Mouse (Mus musculus) heart, adult 2 months (tissue): ENCODE data around the gene Lysmd1.

ENCODE experiments used
- CTCF ChIP-seq: fragments of 200-600 bp; IDR thresholded peaks from 2 replicates; pipeline ENCODE4 v1.8.1; 2022; ENCODE audit warnings: antibody characterized with exemption, mild to moderate bottlenecking, moderate library complexity
- EP300 ChIP-seq: fragments of 200-500 bp; IDR thresholded peaks from 2 replicates; pipeline ENCODE4 v1.6.1; 2011; ENCODE audit warnings: low read depth, low read length, control low read depth; ENCODE audit not compliant: insufficient read depth
- POLR2A ChIP-seq: fragments of 200-500 bp; IDR thresholded peaks from 2 replicates; pipeline ENCODE4 v1.6.1; 2011; ENCODE audit warnings: mild to moderate bottlenecking, low read depth, low read length, control low read depth; ENCODE audit not compliant: insufficient read depth

DNA sequence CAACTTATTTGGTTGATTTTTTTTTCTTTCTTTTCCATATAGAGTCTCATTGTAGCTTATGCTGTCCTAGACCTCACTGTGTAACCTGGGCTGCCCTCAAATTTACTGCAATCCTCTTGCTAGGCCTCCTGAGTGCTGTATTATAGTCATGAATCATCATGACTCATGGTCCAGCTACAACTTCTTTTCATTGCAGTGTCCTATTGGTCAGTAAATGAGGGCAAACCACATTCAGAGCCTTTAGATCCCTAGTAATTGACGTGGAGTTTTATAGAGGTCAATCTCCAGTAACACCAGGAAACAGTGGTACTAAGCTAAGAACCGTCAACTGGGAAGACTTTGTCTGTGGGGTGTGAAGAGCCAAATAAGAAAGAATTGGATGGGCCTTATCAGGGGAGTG, 16.1 kb upstream of the Lysmd1 start:
- TF ChIP-seq POLR2A (no peak), CTCF (no peak), EP300 (no peak)
